ENCODE assay signal across 9 mouse cellular contexts in the genomic region with DNA sequence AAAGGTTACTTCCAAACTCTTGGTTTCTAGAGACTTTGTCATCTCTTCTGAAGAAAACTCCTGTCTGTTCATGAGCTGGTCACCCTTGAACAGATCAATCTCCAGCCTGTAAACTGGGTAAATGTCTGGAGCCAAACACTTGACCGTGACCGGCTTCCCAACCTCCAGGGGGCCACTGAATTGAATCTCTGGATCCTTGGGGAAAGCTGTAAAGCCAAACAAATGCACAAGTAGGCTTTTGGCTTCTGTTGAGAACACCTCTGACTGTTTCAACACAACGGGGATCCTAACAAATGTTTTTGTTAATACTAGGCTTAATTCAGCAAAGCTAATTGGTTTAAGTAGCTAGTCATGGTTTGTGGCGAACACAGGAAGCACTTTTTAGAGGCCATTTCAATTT. TPM values are rescaled to one million over a fixed set of nuclear protein-coding genes. Genes with fewer than 3 reads are reported as not detected.
DNase-seq lines count a peak whose midpoint lies in the region; ATAC-seq and TF ChIP-seq lines count a peak whose summit lies in the region.
"Had no signal": no experiment of that assay in that cellular context is flagged by ENCODE, and none has a peak within 500 bp of the region (broad histone marks: within the 10 kb centered on the region; RNA-seq: fewer than 3 reads in every experiment).

No protein-coding gene starts in this region.

- ATAC-seq in lung, embryonic 14.5 days (ENCODE audit: insufficient read depth): no peak
- ATAC-seq in forebrain, embryonic 13.5 days: no peak
- ATAC-seq in neural tube, embryonic 12.5 days (ENCODE audit: low FRiP score, low read depth): peak; percentile 27; the same call in 1 of the 2 replicates

- H3K4me1 ChIP-seq in lung, embryonic 14.5 days (ENCODE audit: insufficient read depth): peaks cover 21% of the 10 kb centered on the region
- H3K4me1 ChIP-seq in lung, adult 2 months (ENCODE audit: control insufficient read depth, insufficient read depth, low read length): no peaks in the 10 kb centered on the region
- H3K4me1 ChIP-seq in forebrain, embryonic 13.5 days: peaks cover 35% of the 10 kb centered on the region
- H3K4me1 ChIP-seq in limb, embryonic 10.5 days: peaks cover 36% of the 10 kb centered on the region
- peaks cover 9% of the 10 kb centered on the region for H3K4me1 ChIP-seq in neural tube, embryonic 12.5 days

- H3K9me3 ChIP-seq in lung, embryonic 14.5 days (ENCODE audit: low read depth, low read length): no peaks in the 10 kb centered on the region
- H3K9me3 ChIP-seq in forebrain, embryonic 13.5 days (replicated peaks): no peaks in the 10 kb centered on the region
- H3K9me3 ChIP-seq in limb, embryonic 10.5 days (replicated peaks): no peaks in the 10 kb centered on the region
- H3K9me3 ChIP-seq in neural tube, embryonic 12.5 days: no peaks in the 10 kb centered on the region

- no peak for TF ChIP-seq POLR2A in lung, adult 2 months (IDR thresholded peaks at IDR 0.05; ENCODE audit: borderline replicate concordance, extremely low read depth, low read depth, low read length)

- peak overlapping the region; percentile 13; the same call in 1 of the 2 replicates for H3K27ac ChIP-seq in lung, embryonic 14.5 days (ENCODE audit: low read depth)
- no peak overlapping the region for H3K27ac ChIP-seq in forebrain, embryonic 13.5 days
- peak overlapping the region; percentile 89 for H3K27ac ChIP-seq in limb, embryonic 10.5 days
- H3K27ac ChIP-seq in neural tube, embryonic 12.5 days: no peak overlapping the region

- H3K27me3 ChIP-seq in lung, embryonic 14.5 days (ENCODE audit: insufficient read depth, low read length): no peaks in the 10 kb centered on the region
- no peaks in the 10 kb centered on the region for H3K27me3 ChIP-seq in forebrain, embryonic 13.5 days
- H3K27me3 ChIP-seq in limb, embryonic 10.5 days (ENCODE audit: low read depth, poor library complexity, severe bottlenecking): no peaks in the 10 kb centered on the region
- H3K27me3 ChIP-seq in neural tube, embryonic 12.5 days (replicated peaks): no peaks in the 10 kb centered on the region

- TF ChIP-seq CTCF in lung, embryonic 14.5 days (IDR thresholded peaks at IDR 0.05; ENCODE audit: low read depth): 0 out of 2 replicates have a peak, but pooled peaks have one; percentile 13
- no peak for TF ChIP-seq CTCF in lung, adult 2 months (IDR thresholded peaks at IDR 0.05; ENCODE audit: insufficient read depth, low read length)

- H3K9ac ChIP-seq in lung, embryonic 14.5 days: no peak overlapping the region
- no peak overlapping the region for H3K9ac ChIP-seq in forebrain, embryonic 13.5 days
- H3K9ac ChIP-seq in neural tube, embryonic 12.5 days: no peak overlapping the region

- peak overlapping the region; percentile 52 for H3K4me2 ChIP-seq in lung, embryonic 14.5 days
- H3K4me2 ChIP-seq in forebrain, embryonic 13.5 days: peak overlapping the region; percentile 51
- peak overlapping the region; percentile 43 for H3K4me2 ChIP-seq in neural tube, embryonic 12.5 days (replicated peaks)

- no peak for DNase-seq in lung, embryonic 14.5 days
- no peak for DNase-seq in lung, adult 2 months
- DNase-seq in limb, embryonic 10.5 days (ENCODE audit: low spot score): peak; percentile 36
- DNase-seq in adrenal gland, postnatal 36 days: no peak
- DNase-seq in layer of hippocampus, adult 9-11 months: no peak
- DNase-seq: cerebellum, postnatal 25 days; kidney, postnatal 10 days had no signal

- peak overlapping the region; percentile 45 for H3K4me3 ChIP-seq in lung, embryonic 14.5 days (ENCODE audit: low read depth, low read length)
- H3K4me3 ChIP-seq in lung, adult 2 months (replicated peaks; ENCODE audit: extremely low read depth, low read depth, low read length): no peak overlapping the region
- H3K4me3 ChIP-seq in forebrain, embryonic 13.5 days: peak overlapping the region; percentile 29; the same call in 1 of the 2 replicates
- H3K4me3 ChIP-seq in limb, embryonic 10.5 days: peak overlapping the region; percentile 54
- no peak overlapping the region for H3K4me3 ChIP-seq in neural tube, embryonic 12.5 days

- WGBS in lung, embryonic 14.5 days: 50% methylated on average over 4 of the region's 4 CpGs
- WGBS in lung, adult 2 months: 57% methylated on average over 4 of the region's 4 CpGs
- WGBS in forebrain, embryonic 13.5 days: 11% methylated on average over 4 of the region's 4 CpGs
- 40% methylated on average over 4 of the region's 4 CpGs for WGBS in limb, embryonic 10.5 days
- WGBS in neural tube, embryonic 12.5 days: 11% methylated on average over 4 of the region's 4 CpGs

- H3K36me3 ChIP-seq in lung, embryonic 14.5 days (ENCODE audit: insufficient read depth): peaks cover 21% of the 10 kb centered on the region; the same call in 1 of the 2 replicates
- 0 out of 2 replicates have a peak, but pooled peaks cover 7% of the 10 kb centered on the region for H3K36me3 ChIP-seq in forebrain, embryonic 13.5 days (ENCODE audit: poor library complexity, severe bottlenecking)
- peaks cover 42% of the 10 kb centered on the region for H3K36me3 ChIP-seq in limb, embryonic 10.5 days
- peaks cover 3% of the 10 kb centered on the region for H3K36me3 ChIP-seq in neural tube, embryonic 12.5 days

RNA-seq across cellular contexts. Expression of gene Vcam1, which starts 3.4 kb away (rescaled TPM):
- polyA plus RNA-seq in lung, embryonic 14.5 days (2014; fragmentation: Nextera tagmentation; extraction: Ambion mirVana): 78.6 and 93.8 TPM in 2 replicates
- polyA plus RNA-seq in lung, adult 2 months (2012; rRNA removed): 9.6 and 10.2 TPM in 2 replicates
- 28.1 and 32.9 TPM in 2 replicates for polyA plus RNA-seq in forebrain, embryonic 13.5 days (2015; fragmentation: Nextera tagmentation; extraction: Ambion mirVana)
- 35.6 and 68.9 TPM in 2 replicates for polyA plus RNA-seq in limb, embryonic 10.5 days (2016; fragmentation: Nextera tagmentation; extraction: Ambion mirVana)
- polyA plus RNA-seq in neural tube, embryonic 12.5 days (2016; fragmentation: Nextera tagmentation; extraction: Ambion mirVana): 41.9 and 51.0 TPM in 2 replicates
- 10 to 100 TPM; 19.0 to 24.2 TPM for total RNA-seq in adrenal gland, postnatal 36 days (2021)

Comparison
In these comparisons a context has a peak if more than half of its experiments do, and no peak if none do; other contexts are left out.
1. H3K4me3 ChIP-seq: peak in lung, embryonic 14.5 days (single experiment), forebrain, embryonic 13.5 days (single experiment) and limb, embryonic 10.5 days (single experiment); none in lung, adult 2 months (single experiment) and neural tube, embryonic 12.5 days (single experiment).
2. H3K27ac ChIP-seq: peak in lung, embryonic 14.5 days (single experiment) and limb, embryonic 10.5 days (single experiment); none in forebrain, embryonic 13.5 days (single experiment) and neural tube, embryonic 12.5 days (single experiment).
3. Peak in every context shown above with its lines, with median percentiles within 50 percentile points of each other: H3K4me2 ChIP-seq.